Mouse (Mus musculus) midbrain, embryonic 12.5 days (tissue): ENCODE data around the gene Slc2a9. TPM values are rescaled to one million over a fixed set of nuclear protein-coding genes. Genes with fewer than 3 reads are reported as not detected.

ENCODE experiments used
- ATAC-seq: fragments of 200-750 bp; cut with Nextera tagmentation; 2 replicates; pipeline ENCODE4 v1.8.0; 2017; ENCODE audit warnings: low read depth, moderate TSS enrichment, moderate library complexity; ENCODE audit not compliant: low FRiP score
- H3K27ac ChIP-seq: fragments of 300-500 bp; sonication (generic); replicated peaks from 2 replicates; pipeline ENCODE4 v1.5.1; 2016; ENCODE audit warnings: mild to moderate bottlenecking
- H3K27me3 ChIP-seq: fragments of 300-500 bp; sonication (generic); 2 replicates; pipeline ENCODE4 v1.6.1; 2016; ENCODE audit warnings: mild to moderate bottlenecking
- H3K36me3 ChIP-seq: fragments of 300-500 bp; sonication (generic); 2 replicates; pipeline ENCODE4 v1.6.1; 2016
- H3K4me1 ChIP-seq: fragments of 300-500 bp; sonication (generic); 2 replicates; pipeline ENCODE4 v1.6.1; 2016
- H3K4me2 ChIP-seq: fragments of 300-500 bp; sonication (generic); replicated peaks from 2 replicates; pipeline ENCODE4 v1.6.1; 2016; ENCODE audit warnings: mild to moderate bottlenecking, moderate library complexity
- H3K4me3 ChIP-seq: fragments of 300-500 bp; sonication (generic); 2 replicates; pipeline ENCODE4 v1.5.1; 2016; ENCODE audit warnings: mild to moderate bottlenecking
- H3K9ac ChIP-seq: fragments of 300-500 bp; sonication (generic); replicated peaks from 2 replicates; pipeline ENCODE4 v1.6.1; 2016; ENCODE audit warnings: mild to moderate bottlenecking, moderate library complexity
- H3K9me3 ChIP-seq: fragments of 300-500 bp; sonication (generic); 2 replicates; pipeline ENCODE4 v1.6.1; 2016; ENCODE audit warnings: mild to moderate bottlenecking
- WGBS: fragments of 180-500 bp; shearing (Covaris S2); methylation state at CpG from one replicate; pipeline ENCODE4 v1.1.7; 2016; 5-methylcytosine and 5-hydroxymethylcytosine counted together
- polyA plus RNA-seq: library from polyadenylated mRNA; unstranded; fragments of >200 nt; fragmentation: Nextera tagmentation; extraction: Ambion mirVana; gene quantifications from 2 replicates; pipeline ENCODE4 v1.2.1, GENCODE M21; 2016

Slc2a9 gene
- polyA plus RNA-seq, 1 experiment from 2014 or later, result 0.26 TPM

DNA sequence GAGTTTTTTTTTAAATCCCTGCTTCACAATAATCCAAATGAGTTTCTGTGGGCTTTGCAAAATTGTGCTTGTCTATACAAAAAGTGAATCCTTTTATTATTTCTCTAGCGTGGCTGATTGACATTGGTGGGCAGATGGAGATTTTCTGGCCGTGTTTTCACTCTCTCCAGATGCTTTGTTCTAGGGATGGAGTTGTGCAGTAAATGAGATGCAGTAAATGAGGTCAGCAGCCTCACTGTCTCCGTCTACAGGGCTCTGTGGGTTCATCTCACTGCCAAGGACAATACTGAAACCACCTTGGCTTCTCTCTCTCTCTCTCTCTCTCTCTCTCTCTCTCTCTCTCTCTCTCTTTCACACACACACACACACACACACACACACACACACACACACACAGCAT, 99.3 kb downstream of the Slc2a9 start:
- Histone ChIP-seq H3K4me3 (no peak overlapping the region), H3K27ac (no peak overlapping the region), H3K9ac (no peak overlapping the region), H3K36me3 (no peaks in the 10 kb centered on the region), H3K27me3 (no peaks in the 10 kb centered on the region), H3K9me3 (no peaks in the 10 kb centered on the region), H3K4me2 (no peak overlapping the region), H3K4me1 (no peaks in the 10 kb centered on the region)
- ATAC-seq, result no peak; the same call in 1 of the 2 replicates
- WGBS, result 26% methylated on average over 3 of the region's 3 CpGs

DNA sequence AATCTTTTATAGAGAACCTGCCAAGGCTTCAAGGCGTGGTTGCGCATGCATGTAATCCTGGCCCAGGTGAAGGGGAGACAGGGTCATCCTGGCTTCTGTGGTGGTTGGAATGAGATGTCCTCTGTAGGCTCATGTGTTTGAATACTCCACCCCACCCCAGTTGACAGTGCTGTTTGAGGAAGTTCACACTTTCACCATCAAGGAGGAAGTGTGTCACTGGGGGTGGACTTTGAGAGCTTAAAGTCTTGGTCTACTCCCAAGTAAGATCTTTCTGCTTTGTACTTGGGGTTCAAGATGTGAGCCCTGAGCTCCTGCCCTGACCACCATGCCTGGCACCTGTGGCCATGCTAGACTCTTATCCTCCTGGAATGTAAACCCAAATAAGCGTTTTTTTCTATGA, 100.7 kb downstream of the Slc2a9 start:
- H3K4me2 ChIP-seq, result no peak overlapping the region
- H3K4me3 ChIP-seq, result no peak overlapping the region
- H3K36me3 ChIP-seq, result no peaks in the 10 kb centered on the region
- H3K27ac ChIP-seq, result no peak overlapping the region
- no peak for ATAC-seq
- no peaks in the 10 kb centered on the region for H3K4me1 ChIP-seq
- H3K9me3 ChIP-seq, result no peaks in the 10 kb centered on the region
- no peaks in the 10 kb centered on the region for H3K27me3 ChIP-seq
- no peak overlapping the region for H3K9ac ChIP-seq
- WGBS, result 89% methylated on average over 3 of the region's 3 CpGs

DNA sequence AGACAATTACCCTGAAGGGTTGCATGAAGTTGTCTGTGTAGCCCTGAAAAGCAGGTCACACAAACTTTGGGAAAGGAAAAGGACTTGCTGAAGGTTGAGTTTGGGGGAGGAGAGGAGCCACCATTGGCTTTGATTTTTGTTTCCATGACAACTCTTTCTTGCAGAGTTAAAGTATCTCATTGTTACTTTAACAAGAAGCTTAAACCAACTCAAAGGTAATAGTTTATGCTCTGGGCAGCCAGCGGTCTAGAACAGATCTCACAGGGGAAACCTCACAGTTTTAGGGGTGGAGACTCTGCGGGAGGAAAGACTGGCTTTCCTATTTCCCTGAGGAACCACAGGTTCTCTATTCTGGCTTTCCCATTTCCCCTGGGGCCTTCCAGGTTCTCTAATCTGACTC, 114.1 kb downstream of the Slc2a9 start:
- H3K9ac ChIP-seq, result no peak overlapping the region
- WGBS, result 9% methylated on average over 2 of the region's 2 CpGs
- no peak overlapping the region for H3K27ac ChIP-seq
- H3K4me3 ChIP-seq, result no peak overlapping the region
- H3K4me1 ChIP-seq, result peaks cover 19% of the 10 kb centered on the region
- H3K4me2 ChIP-seq, result no peak overlapping the region
- ATAC-seq, result no peak
- H3K36me3 ChIP-seq, result no peaks in the 10 kb centered on the region
- H3K27me3 ChIP-seq, result peaks cover 3% of the 10 kb centered on the region
- no peaks in the 10 kb centered on the region for H3K9me3 ChIP-seq

DNA sequence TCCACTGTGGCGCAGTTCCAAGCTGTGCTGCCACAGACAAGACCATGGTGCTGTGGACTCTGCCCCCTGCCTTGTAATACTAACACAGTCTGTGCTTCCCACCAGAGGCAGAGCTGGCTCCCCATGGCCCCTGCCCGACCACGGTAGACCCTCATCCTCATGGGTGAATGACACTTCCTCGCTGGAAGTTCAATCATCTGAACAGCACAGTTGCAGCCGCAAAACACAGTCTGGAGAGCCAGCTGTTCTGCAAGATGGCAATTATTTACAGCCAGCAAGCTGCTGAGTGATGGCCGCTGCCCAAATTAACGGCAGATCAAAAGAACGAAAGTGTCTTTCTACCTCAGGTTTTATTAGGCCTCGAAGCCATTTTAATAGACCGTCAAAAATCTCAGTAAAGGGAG, 114.5 kb downstream of the Slc2a9 start:
- Histone ChIP-seq H3K27ac (no peak overlapping the region), H3K9me3 (no peaks in the 10 kb centered on the region), H3K9ac (no peak overlapping the region), H3K4me2 (no peak overlapping the region), H3K27me3 (peaks cover 6% of the 10 kb centered on the region), H3K4me3 (no peak overlapping the region), H3K4me1 (peaks cover 19% of the 10 kb centered on the region), H3K36me3 (no peaks in the 10 kb centered on the region)
- no peak for ATAC-seq
- WGBS, result 32% methylated on average over 10 of the region's 10 CpGs

DNA sequence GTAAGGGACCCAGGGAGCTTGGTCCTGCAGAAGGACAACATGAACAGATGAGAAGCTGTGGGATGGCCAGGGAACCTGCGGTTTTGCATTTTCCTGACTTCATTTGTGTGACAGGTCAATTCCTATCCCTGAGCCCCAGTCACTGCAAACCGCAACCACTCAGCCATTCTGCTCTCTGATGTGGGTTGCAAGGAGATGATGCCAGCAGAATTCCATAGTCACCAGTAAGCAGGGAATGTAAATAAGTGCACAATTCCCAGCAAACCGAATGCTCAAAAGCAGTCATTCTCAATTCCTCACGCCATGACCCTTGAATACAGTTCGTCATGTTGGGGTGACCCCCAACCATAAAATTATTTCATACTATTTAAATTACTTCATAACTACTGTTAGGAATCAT, 123.0 kb downstream of the Slc2a9 start:
- Histone ChIP-seq H3K9me3 (no peaks in the 10 kb centered on the region), H3K9ac (no peak overlapping the region), H3K4me3 (no peak overlapping the region), H3K27ac (no peak overlapping the region), H3K4me2 (no peak overlapping the region), H3K36me3 (no peaks in the 10 kb centered on the region), H3K27me3 (peaks cover 6% of the 10 kb centered on the region; the same call in 1 of the 2 replicates), H3K4me1 (no peaks in the 10 kb centered on the region)
- WGBS, result 92% methylated on average over 5 of the region's 5 CpGs
- ATAC-seq, result no peak

DNA sequence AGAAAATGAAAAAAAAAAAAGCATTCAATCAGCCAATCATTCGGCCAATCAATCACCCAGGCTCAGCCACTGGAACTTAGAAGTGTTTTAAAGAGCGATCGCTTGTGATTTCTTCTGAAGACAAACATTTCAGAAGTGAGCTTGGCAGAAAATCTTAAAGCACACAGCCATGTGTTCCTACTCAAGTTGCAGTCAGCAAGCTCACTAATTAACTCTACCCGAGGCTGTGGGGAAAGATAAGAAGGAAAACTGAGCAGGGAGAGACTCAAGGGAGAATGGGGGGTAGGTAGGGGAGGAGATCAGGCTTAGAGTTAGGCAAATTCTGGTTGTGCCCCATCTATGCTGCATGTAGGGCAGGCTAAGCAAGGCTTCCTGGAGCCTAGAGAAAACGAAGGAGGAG, 130.6 kb downstream of the Slc2a9 start:
- no peak overlapping the region for H3K4me2 ChIP-seq
- no peak overlapping the region for H3K9ac ChIP-seq
- H3K4me1 ChIP-seq, result peaks cover under 1% of the 10 kb centered on the region; the same call in 1 of the 2 replicates
- no peak overlapping the region for H3K27ac ChIP-seq
- no peaks in the 10 kb centered on the region for H3K9me3 ChIP-seq
- no peak overlapping the region for H3K4me3 ChIP-seq
- peaks cover 5% of the 10 kb centered on the region for H3K27me3 ChIP-seq
- no peak for ATAC-seq
- no peaks in the 10 kb centered on the region for H3K36me3 ChIP-seq
- 49% methylated on average over 5 of the region's 5 CpGs for WGBS

DNA sequence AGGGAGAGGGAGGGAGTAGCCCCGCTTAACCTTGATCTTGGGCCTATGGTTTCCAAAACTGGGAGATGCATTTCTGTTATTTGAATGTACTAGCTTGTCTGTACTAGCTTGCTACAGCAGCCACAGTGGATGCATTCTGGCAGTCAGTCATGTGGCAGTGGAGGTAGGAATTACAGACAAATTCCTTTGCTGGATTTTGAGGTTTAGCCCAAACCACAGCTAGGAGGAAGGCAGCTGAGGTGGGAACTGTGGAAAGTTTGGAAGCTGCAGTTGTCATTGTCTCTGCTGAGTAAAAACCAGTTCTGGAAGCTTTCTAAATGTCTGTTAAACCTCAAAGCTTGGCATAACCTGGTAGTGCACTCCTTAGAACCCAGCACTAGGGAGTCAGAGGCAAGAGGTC, 131.6 kb downstream of the Slc2a9 start:
- H3K9ac ChIP-seq, result no peak overlapping the region
- peaks cover 9% of the 10 kb centered on the region for H3K27me3 ChIP-seq
- no peak for ATAC-seq
- peaks cover 11% of the 10 kb centered on the region for H3K4me1 ChIP-seq
- no peaks in the 10 kb centered on the region for H3K36me3 ChIP-seq
- H3K4me3 ChIP-seq, result no peak overlapping the region
- WGBS, result 86% methylated on average over 1 of the region's 1 CpGs
- no peaks in the 10 kb centered on the region for H3K9me3 ChIP-seq
- H3K4me2 ChIP-seq, result no peak overlapping the region
- H3K27ac ChIP-seq, result no peak overlapping the region

DNA sequence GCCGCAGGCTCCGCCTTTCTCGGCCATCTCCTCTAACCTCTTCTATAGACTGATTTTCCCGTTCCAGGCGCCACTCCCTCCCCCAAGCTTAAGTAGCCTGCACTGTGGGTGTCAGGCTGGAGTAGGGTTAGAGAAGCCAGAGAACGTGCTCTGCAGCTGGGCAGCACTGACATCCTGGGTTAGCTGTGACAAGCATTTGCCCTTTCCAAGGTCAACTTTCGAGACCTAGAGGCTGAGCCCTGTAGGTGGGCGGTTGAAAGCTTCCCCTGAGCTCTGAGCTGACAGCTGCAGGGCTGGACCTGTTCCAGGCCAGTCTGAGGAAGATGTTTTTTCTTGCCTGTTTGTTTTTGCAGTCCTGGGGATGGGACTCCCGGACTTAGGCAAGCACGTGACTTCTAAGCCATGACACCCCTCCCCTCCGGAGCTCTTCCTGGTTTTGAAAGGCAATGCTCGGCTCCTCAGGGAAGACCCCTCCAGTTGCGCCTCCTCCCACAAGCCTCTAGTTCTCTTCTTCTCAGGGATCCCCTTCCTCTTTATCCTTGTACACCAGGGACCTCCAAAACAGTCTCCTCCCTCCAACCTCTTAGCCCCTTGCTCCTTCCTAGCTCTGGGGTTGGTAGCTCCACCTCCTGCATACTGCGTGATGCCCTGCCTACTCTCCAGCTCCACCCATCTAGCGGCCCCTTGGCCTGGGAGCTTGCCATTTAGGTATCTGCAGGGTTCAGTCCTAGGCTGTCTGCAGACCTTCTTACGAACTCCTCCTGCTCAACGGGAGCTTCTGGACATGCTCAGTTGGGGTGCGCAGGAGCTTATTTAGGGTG, 136.1 kb downstream of the Slc2a9 start:
- peak; percentile 76 for ATAC-seq
- WGBS, result 6% methylated on average over 18 of the region's 18 CpGs
- Histone ChIP-seq H3K9me3 (no peaks in the 10 kb centered on the region), H3K36me3 (no peaks in the 10 kb centered on the region), H3K27ac (no peak overlapping the region), H3K9ac (no peak overlapping the region), H3K4me2 (peak overlapping the region; percentile 43), H3K4me3 (peak overlapping the region; percentile 20), H3K4me1 (peaks cover 14% of the 10 kb centered on the region), H3K27me3 (peaks cover 30% of the 10 kb centered on the region)

DNA sequence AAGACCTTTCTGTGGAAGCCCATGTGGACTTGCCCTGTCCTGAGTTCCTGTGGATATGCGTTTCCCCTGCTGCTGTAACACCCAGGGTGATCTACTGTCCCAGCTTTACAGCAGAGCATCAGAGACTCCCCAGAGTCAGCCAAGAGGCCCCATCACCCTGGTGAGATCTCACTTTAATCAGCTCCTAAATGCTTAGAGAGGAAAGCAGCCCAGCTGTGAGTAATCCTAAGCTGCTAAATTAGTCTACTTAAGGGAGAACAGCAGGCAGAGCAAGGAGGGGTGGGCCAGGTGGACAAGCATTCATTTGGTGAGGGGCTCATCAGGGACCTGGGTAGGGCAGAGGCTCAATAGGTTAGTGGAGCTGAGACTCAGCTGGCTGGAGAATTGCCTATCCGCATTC, 137.4 kb downstream of the Slc2a9 start:
- no peaks in the 10 kb centered on the region for H3K9me3 ChIP-seq
- H3K4me3 ChIP-seq, result no peak overlapping the region
- H3K4me1 ChIP-seq, result peaks cover 14% of the 10 kb centered on the region
- H3K27me3 ChIP-seq, result peaks cover 30% of the 10 kb centered on the region
- no peak overlapping the region for H3K9ac ChIP-seq
- no peaks in the 10 kb centered on the region for H3K36me3 ChIP-seq
- H3K4me2 ChIP-seq, result no peak overlapping the region
- WGBS, result 33% methylated on average over 2 of the region's 2 CpGs
- ATAC-seq, result no peak
- no peak overlapping the region for H3K27ac ChIP-seq

DNA sequence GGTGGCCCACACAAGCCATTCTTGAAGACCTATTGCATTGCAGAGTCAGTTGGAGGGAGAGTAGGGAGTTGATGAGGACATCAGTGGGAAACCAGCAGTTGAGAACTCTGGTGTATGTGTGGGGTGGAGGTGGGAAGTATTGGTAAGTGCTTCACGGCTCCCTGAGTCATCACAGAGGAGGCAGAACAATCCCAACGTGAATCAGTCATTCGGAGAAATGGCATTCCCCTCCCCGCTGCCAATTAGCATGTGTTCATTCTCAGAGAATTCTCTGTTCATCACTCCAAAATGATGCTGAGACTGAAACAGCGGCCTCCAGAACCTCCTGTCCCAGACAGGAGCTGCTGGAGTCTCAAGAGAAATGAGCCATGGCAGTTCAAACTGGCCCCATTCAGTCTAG, 138.5 kb downstream of the Slc2a9 start:
- no peak overlapping the region for H3K4me3 ChIP-seq
- ATAC-seq, result no peak

DNA sequence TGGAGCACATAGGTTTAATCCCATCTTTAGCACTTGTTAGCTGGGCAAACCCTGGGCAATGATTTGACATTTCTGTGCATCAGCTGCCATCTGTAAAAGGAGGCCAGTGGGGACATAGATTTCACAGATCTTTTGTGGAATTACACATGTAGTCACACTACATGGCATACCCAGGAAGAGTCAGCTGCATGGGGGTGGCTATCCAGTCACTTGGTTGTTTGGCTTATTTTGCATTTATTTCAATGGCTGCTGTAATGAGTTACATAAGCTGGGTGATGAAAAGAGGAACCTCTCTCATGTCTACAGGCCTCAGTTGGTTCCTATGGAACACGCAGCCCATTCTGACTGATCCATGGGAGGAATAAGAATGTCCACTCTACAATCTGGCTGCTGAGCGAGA, 143.2 kb downstream of the Slc2a9 start:
- Histone ChIP-seq H3K4me1 (no peaks in the 10 kb centered on the region), H3K4me3 (no peak overlapping the region), H3K27me3 (peaks cover 14% of the 10 kb centered on the region), H3K9ac (no peak overlapping the region), H3K27ac (no peak overlapping the region), H3K9me3 (no peaks in the 10 kb centered on the region), H3K36me3 (no peaks in the 10 kb centered on the region), H3K4me2 (no peak overlapping the region)
- 75% methylated on average over 2 of the region's 2 CpGs for WGBS
- ATAC-seq, result no peak

More for the DNA sequence above, 138.5 kb downstream of the Slc2a9 start:
- Histone ChIP-seq H3K9ac (no peak overlapping the region), H3K4me1 (peaks cover 14% of the 10 kb centered on the region), H3K4me2 (no peak overlapping the region), H3K27ac (no peak overlapping the region), H3K36me3 (no peaks in the 10 kb centered on the region), H3K9me3 (no peaks in the 10 kb centered on the region), H3K27me3 (peaks cover 30% of the 10 kb centered on the region)
- 78% methylated on average over 5 of the region's 5 CpGs for WGBS

DNA sequence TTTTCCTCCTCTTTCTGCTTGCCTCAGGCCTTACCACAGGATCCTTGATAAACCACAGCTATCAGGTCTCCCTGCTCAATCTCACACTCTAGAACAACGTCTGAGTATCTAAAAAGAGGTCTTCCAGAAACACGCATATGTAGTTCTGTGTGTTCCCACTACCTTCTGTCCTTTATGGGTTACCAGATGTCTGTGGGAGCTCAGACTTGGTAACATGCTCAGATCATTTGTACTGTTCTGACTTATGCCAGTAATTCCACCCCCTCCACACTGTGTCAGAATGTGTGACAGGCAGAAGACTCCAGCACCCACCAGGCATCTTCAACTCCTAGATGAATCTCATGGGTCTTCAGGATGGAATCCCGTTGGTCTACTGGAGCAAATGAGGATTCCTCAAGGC, 146.0 kb downstream of the Slc2a9 start:
- Histone ChIP-seq H3K9me3 (no peaks in the 10 kb centered on the region), H3K4me2 (no peak overlapping the region), H3K36me3 (no peaks in the 10 kb centered on the region), H3K4me3 (no peak overlapping the region), H3K27ac (no peak overlapping the region), H3K9ac (no peak overlapping the region), H3K4me1 (no peaks in the 10 kb centered on the region), H3K27me3 (peaks cover 3% of the 10 kb centered on the region)
- no peak for ATAC-seq
- 83% methylated on average over 3 of the region's 3 CpGs for WGBS
